Mouse (Mus musculus) CH12.LX (cell line): ENCODE data around the gene Fam13a. TPM values are rescaled to one million over a fixed set of nuclear protein-coding genes. Genes with fewer than 3 reads are reported as not detected.

Source experiments
- DNase-seq: peaks from one replicate; pipeline ENCODE4 v3.0.0-alpha.2; 2013; ENCODE audit errors: extremely low read depth
- H3K27ac ChIP-seq: 2 replicates; pipeline ENCODE4 v1.5.1; 2012; ENCODE audit warnings: low read depth, mild to moderate bottlenecking, control low read depth, moderate library complexity; ENCODE audit not compliant: insufficient read depth
- H3K27me3 ChIP-seq: replicated peaks from 2 replicates; pipeline ENCODE3; 2012; ENCODE audit warnings: inconsistent platforms
- H3K36me3 ChIP-seq, 2 experiments: replicated peaks in 1 of 2; 2 replicates each; pipeline versions ENCODE3 to v1.6.1; 2012; ENCODE audit warnings: inconsistent platforms in 1 of 2, low read length in 1 of 2, mild to moderate bottlenecking in 1 of 2, mixed read lengths in 1 of 2, moderate library complexity in 1 of 2; ENCODE audit not compliant: control insufficient read depth in 1 of 2, insufficient read depth in 1 of 2
- H3K4me1 ChIP-seq, 2 experiments: 2 replicates each; pipeline ENCODE4 v1.6.1; 2012; ENCODE audit warnings: inconsistent platforms in 1 of 2, moderate library complexity in 1 of 2; ENCODE audit not compliant: insufficient read depth in 2 of 2, control insufficient read depth in 1 of 2
- H3K4me2 ChIP-seq: 2 replicates; pipeline ENCODE4 v1.6.1; 2012; ENCODE audit warnings: low read depth, mild to moderate bottlenecking, control low read depth; ENCODE audit not compliant: poor library complexity, insufficient read depth, severe bottlenecking
- H3K4me3 ChIP-seq, 3 experiments: fragments of 150-350 bp in 1 of 3; sonication (generic) in 1 of 3; replicated peaks in 1 of 3; 2 replicates each; pipeline versions ENCODE3 to v1.5.1; 2011 to 2012; ENCODE audit warnings: low read depth in 2 of 3, low read length in 2 of 3, mild to moderate bottlenecking in 2 of 3, moderate library complexity in 2 of 3, control low read depth in 1 of 3, improper control_type of control experiment in 1 of 3, inconsistent platforms in 1 of 3, mixed read lengths in 1 of 3; ENCODE audit not compliant: poor library complexity in 1 of 3
- H3K79me2 ChIP-seq: replicated peaks from 2 replicates; pipeline ENCODE4 v1.6.1; 2012; ENCODE audit warnings: mild to moderate bottlenecking, moderate library complexity; ENCODE audit not compliant: control insufficient read depth, poor library complexity, insufficient read depth, severe bottlenecking; ENCODE audit errors: extremely low read depth
- H3K9ac ChIP-seq: 2 replicates; pipeline ENCODE4 v1.6.1; 2012; ENCODE audit warnings: low read depth, mild to moderate bottlenecking, control low read depth, moderate library complexity; ENCODE audit not compliant: insufficient read depth
- H3K9me3 ChIP-seq: replicated peaks from 2 replicates; pipeline ENCODE3; 2012; ENCODE audit warnings: low read length, inconsistent platforms, mixed read lengths
- CHD1 ChIP-seq: IDR thresholded peaks from 2 replicates; pipeline ENCODE4 v1.6.1; 2012; ENCODE audit warnings: low read depth, low read length, improper control_type of control experiment, inconsistent platforms
- CTCF ChIP-seq, 2 experiments: IDR thresholded peaks in 1 of 2; conservative IDR thresholded peaks in 1 of 2; 2 replicates each; pipeline ENCODE4 v1.5.1; 2011 to 2012; ENCODE audit warnings: low read depth in 2 of 2, low read length in 2 of 2, improper control_type of control experiment in 1 of 2, inconsistent platforms in 1 of 2, mild to moderate bottlenecking in 1 of 2, moderate library complexity in 1 of 2
- E2F4 ChIP-seq: IDR thresholded peaks from 2 replicates; pipeline ENCODE4 v1.6.1; 2011; ENCODE audit warnings: low read depth, low read length, improper control_type of control experiment; ENCODE audit not compliant: insufficient replicate concordance
- ELF1 ChIP-seq: IDR thresholded peaks from 2 replicates; pipeline ENCODE4 v1.6.1; 2014; ENCODE audit warnings: low read depth, mild to moderate bottlenecking, inconsistent platforms, low read length, improper control_type of control experiment
- ETS1 ChIP-seq: conservative IDR thresholded peaks from 2 replicates; pipeline ENCODE4 v1.6.1; 2012; ENCODE audit warnings: low read depth, mild to moderate bottlenecking, inconsistent platforms, low read length, improper control_type of control experiment, moderate library complexity
- GABPA ChIP-seq: IDR thresholded peaks from 2 replicates; pipeline ENCODE4 v1.6.1; 2012; ENCODE audit warnings: low read depth, low read length, improper control_type of control experiment, inconsistent platforms; ENCODE audit not compliant: insufficient replicate concordance
- IRF4 ChIP-seq: IDR thresholded peaks from 2 replicates; pipeline ENCODE4 v1.6.1; 2014; ENCODE audit warnings: low read depth, mild to moderate bottlenecking, inconsistent platforms, low read length, improper control_type of control experiment
- JUN ChIP-seq: IDR thresholded peaks from 2 replicates; pipeline ENCODE4 v1.6.1; 2011; ENCODE audit warnings: low read depth, mild to moderate bottlenecking, low read length, improper control_type of control experiment, moderate library complexity; ENCODE audit not compliant: insufficient read depth
- MAZ ChIP-seq: IDR thresholded peaks from 2 replicates; pipeline ENCODE4 v1.6.1; 2012; ENCODE audit warnings: low read depth, mild to moderate bottlenecking, inconsistent platforms, low read length, improper control_type of control experiment, moderate library complexity
- MEF2A ChIP-seq: IDR thresholded peaks from 2 replicates; pipeline ENCODE4 v1.6.1; 2014; ENCODE audit warnings: low read depth, mild to moderate bottlenecking, inconsistent platforms, low read length, improper control_type of control experiment, borderline replicate concordance
- MYC ChIP-seq: IDR thresholded peaks from 2 replicates; pipeline ENCODE4 v1.6.1; 2011; ENCODE audit warnings: low read depth, mild to moderate bottlenecking, improper control_type of control experiment, low read length
- NELFE ChIP-seq: IDR thresholded peaks from 2 replicates; pipeline ENCODE4 v1.6.1; 2011; ENCODE audit warnings: low read depth, low read length, improper control_type of control experiment
- NRF1 ChIP-seq: IDR thresholded peaks from 2 replicates; pipeline ENCODE4 v1.6.1; 2014; ENCODE audit warnings: low read depth, mild to moderate bottlenecking, inconsistent platforms, low read length, improper control_type of control experiment, moderate library complexity
- PAX5 ChIP-seq: IDR thresholded peaks from 2 replicates; pipeline ENCODE4 v1.6.1; 2012; ENCODE audit warnings: low read length, inconsistent platforms, mixed read lengths
- POLR2A ChIP-seq: IDR thresholded peaks from 2 replicates; pipeline ENCODE4 v1.6.1; 2011; ENCODE audit warnings: low read depth, mild to moderate bottlenecking, improper control_type of control experiment, low read length
- RCOR1 ChIP-seq: conservative IDR thresholded peaks from 2 replicates; pipeline ENCODE4 v1.6.1; 2012; ENCODE audit warnings: low read depth, mild to moderate bottlenecking, inconsistent platforms, low read length, improper control_type of control experiment
- TCF12 ChIP-seq: IDR thresholded peaks from 2 replicates; pipeline ENCODE4 v1.6.1; 2014; ENCODE audit warnings: low read depth, mild to moderate bottlenecking, inconsistent platforms, low read length, improper control_type of control experiment
- USF1 ChIP-seq: IDR thresholded peaks from 2 replicates; pipeline ENCODE4 v1.6.1; 2014; ENCODE audit warnings: low read depth, mild to moderate bottlenecking, inconsistent platforms, low read length, improper control_type of control experiment
- ZKSCAN1 ChIP-seq: IDR thresholded peaks from 2 replicates; pipeline ENCODE4 v1.6.1; 2012; ENCODE audit warnings: low read depth, inconsistent platforms, low read length, improper control_type of control experiment, borderline replicate concordance
- ZMIZ1 ChIP-seq: IDR thresholded peaks from 2 replicates; pipeline ENCODE4 v1.6.1; 2012; ENCODE audit warnings: low read depth, mild to moderate bottlenecking, inconsistent platforms, low read length, improper control_type of control experiment
- dilution Hi-C: fragments of 300-500 bp; cut with MboI; formaldehyde crosslinking; loops from 2 replicates; pipeline ENCODE4 v1.14.3; 2020; ENCODE audit warnings: low sequenced_read_pairs; ENCODE audit not compliant: extremely low pct_unique_long_range_greater_than_20kb, extremely low pct_ligation_motif_present
- in situ Hi-C: fragments of 300-500 bp; cut with MboI; formaldehyde crosslinking; loops from 3 replicates; pipeline ENCODE4 v1.14.3; 2019; ENCODE audit warnings: low sequenced_read_pairs, low pct_ligation_motif_present, low pct_unique_long_range_greater_than_20kb, mixed read lengths
- polyA plus RNA-seq: library from polyadenylated mRNA; unstranded; fragments of >175 nt; gene quantifications from 2 replicates; pipeline ENCODE4 v1.2.1, GENCODE M21; 2012; ENCODE audit warnings: low read depth; ENCODE audit not compliant: insufficient read length
- total RNA-seq, 2 experiments: library from RNA; depleted of rRNA; stranded (reverse); fragments of 300-350 nt in 1 of 2; fragments of >200 nt in 1 of 2; gene quantifications; 2 replicates each; pipeline ENCODE4 v1.2.3; 2012 to 2014

Gene Fam13a
- total and polyA plus RNA-seq, 3 experiments, result 0.17 to 0.21 TPM; not detected in 1

- Histone ChIP-seq H3K27ac (no peak overlapping the region), H3K9ac (no peak overlapping the region), H3K4me3 (no peak overlapping the region), H3K4me2 (no peak overlapping the region), H3K79me2 (no peaks in the 10 kb centered on the region), H3K9me3 (no peaks in the 10 kb centered on the region), H3K36me3 (peaks cover 18 to 77% of the 10 kb centered on the region in 2 experiments), H3K27me3 (no peaks in the 10 kb centered on the region), H3K4me1 (no peaks in the 10 kb centered on the region)
- dilution Hi-C loops (no loop called here), in situ Hi-C loops (no loop called here)
- TF ChIP-seq TCF12 (no peak), NELFE (no peak), MYC (no peak), ZMIZ1 (no peak)
- DNase-seq, result no peak
Measured at GRCm38 (mm10) chr6:58893307-58893706, 131.0 kb downstream of the Fam13a start.

- Histone ChIP-seq H3K27me3 (no peaks in the 10 kb centered on the region), H3K36me3 (peaks cover 24 to 72% of the 10 kb centered on the region in 2 experiments), H3K9me3 (no peaks in the 10 kb centered on the region), H3K27ac (no peak overlapping the region), H3K9ac (no peak overlapping the region), H3K4me1 (no peaks in the 10 kb centered on the region), H3K4me3 (no peak overlapping the region), H3K4me2 (no peak overlapping the region), H3K79me2 (no peaks in the 10 kb centered on the region)
- no peak for DNase-seq
- dilution Hi-C loops, result no loop called here
- TF ChIP-seq ZMIZ1, result no peak
- no peak for TF ChIP-seq JUN
- no peak for TF ChIP-seq E2F4
- no peak for TF ChIP-seq NRF1
- TF ChIP-seq MAZ, result no peak
- no peak for TF ChIP-seq USF1
- TF ChIP-seq IRF4, result no peak
- no peak for TF ChIP-seq GABPA
- no peak for TF ChIP-seq RCOR1
- TF ChIP-seq CHD1, result no peak
- TF ChIP-seq ETS1, result no peak
- no peak for TF ChIP-seq CTCF (conservative IDR thresholded peaks at IDR 0.05 in 1 of 2, IDR thresholded peaks at IDR 0.05 in 1 of 2; ENCODE audit: low read depth in 2 of 2, low read length in 2 of 2)
- TF ChIP-seq MEF2A, result no peak
- no peak for TF ChIP-seq ZKSCAN1
- TF ChIP-seq PAX5, result no peak
- TF ChIP-seq ELF1, result no peak
- TF ChIP-seq POLR2A, result no peak
- in situ Hi-C loops, result no loop called here
Measured at GRCm38 (mm10) chr6:58889917-58890316, 134.4 kb downstream of the Fam13a start.
